Comparison of ENCODE assay signal across 8 mouse cellular contexts in the genomic region with DNA sequence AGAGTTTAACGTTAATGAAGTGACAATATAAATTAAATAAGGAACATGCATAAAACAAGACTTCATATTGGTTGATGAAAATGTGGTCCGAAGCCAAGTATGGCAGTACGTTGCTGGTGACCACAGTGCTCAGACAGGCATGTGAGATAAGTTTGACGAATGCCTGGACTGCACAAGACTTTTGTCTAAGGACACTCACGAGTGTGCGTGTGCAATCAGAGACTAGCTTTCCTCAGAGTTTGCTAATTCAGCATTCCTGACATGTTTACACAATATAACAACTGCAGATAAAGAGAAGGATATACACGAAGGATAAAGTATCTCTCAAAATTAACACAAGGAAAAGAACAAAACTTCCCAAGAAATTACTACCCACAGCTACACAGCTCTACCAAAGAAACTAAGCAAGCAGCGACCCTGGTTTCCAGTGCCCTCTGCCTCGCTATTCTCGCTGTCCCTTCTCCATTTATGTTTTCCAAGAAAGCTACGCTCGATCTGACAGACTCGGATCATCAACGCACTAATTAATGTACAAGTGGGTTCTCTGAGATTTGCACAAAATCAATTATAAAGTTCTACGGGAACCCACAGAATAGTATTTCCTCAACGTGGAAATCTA. TPM values are rescaled to one million over a fixed set of nuclear protein-coding genes. Genes with fewer than 3 reads are reported as not detected.
DNase-seq lines count a peak whose midpoint lies in the region; ATAC-seq and TF ChIP-seq lines count a peak whose summit lies in the region.

No protein-coding gene starts in this region.

- TF ChIP-seq CTCF in heart, postnatal 0 days (IDR thresholded peaks at IDR 0.05; ENCODE audit: low read depth): no peak

- peaks cover 2% of the 10 kb centered on the region; the same call in 1 of the 2 replicates for H3K36me3 ChIP-seq in kidney, embryonic 15.5 days
- H3K36me3 ChIP-seq in heart, postnatal 0 days (replicated peaks; ENCODE audit: control insufficient read depth, insufficient read depth, low read length): peaks cover 4% of the 10 kb centered on the region; the same call in 1 of the 2 replicates
- no peaks in the 10 kb centered on the region for H3K36me3 ChIP-seq in liver, embryonic 16.5 days (ENCODE audit: control insufficient read depth, insufficient read depth)
- H3K36me3 ChIP-seq in stomach, embryonic 15.5 days: no peaks in the 10 kb centered on the region

- peak overlapping the region; percentile 64 for H3K4me2 ChIP-seq in kidney, embryonic 15.5 days
- peak overlapping the region; percentile 76 for H3K4me2 ChIP-seq in heart, postnatal 0 days (ENCODE audit: low read depth, low read length)
- peak overlapping the region; percentile 86 for H3K4me2 ChIP-seq in liver, embryonic 16.5 days (ENCODE audit: low read depth, low read length)
- peak overlapping the region; percentile 66 for H3K4me2 ChIP-seq in stomach, embryonic 15.5 days

- no peaks in the 10 kb centered on the region for H3K27me3 ChIP-seq in kidney, embryonic 15.5 days
- no peaks in the 10 kb centered on the region for H3K27me3 ChIP-seq in heart, postnatal 0 days (ENCODE audit: control insufficient read depth, insufficient read depth, low read length)
- H3K27me3 ChIP-seq in liver, embryonic 16.5 days (ENCODE audit: control insufficient read depth, insufficient read depth, low read depth, low read length): no peaks in the 10 kb centered on the region
- H3K27me3 ChIP-seq in stomach, embryonic 15.5 days (replicated peaks): no peaks in the 10 kb centered on the region

- DNase-seq in kidney, adult 11 months: no peak
- DNase-seq in heart, postnatal 0 days (ENCODE audit: low spot score): peak; percentile 11
- DNase-seq in urinary bladder, postnatal 10 days (ENCODE audit: low spot score): no peak
- no peak for DNase-seq in ovary, adult 18-20 months (ENCODE audit: low spot score)

- peaks cover 16% of the 10 kb centered on the region for H3K4me1 ChIP-seq in kidney, embryonic 15.5 days
- no peaks in the 10 kb centered on the region; the same call in 1 of the 2 replicates for H3K4me1 ChIP-seq in brown adipose tissue, adult 24 weeks (ENCODE audit: control insufficient read depth, insufficient read depth, insufficient read length, low read length)
- H3K4me1 ChIP-seq in heart, postnatal 0 days (ENCODE audit: control insufficient read depth, insufficient read depth): peaks cover 14% of the 10 kb centered on the region
- peaks cover 13% of the 10 kb centered on the region for H3K4me1 ChIP-seq in liver, embryonic 16.5 days (ENCODE audit: control insufficient read depth, low read depth, low read length)
- H3K4me1 ChIP-seq in stomach, embryonic 15.5 days: peaks cover 5% of the 10 kb centered on the region

- ATAC-seq in kidney, embryonic 15.5 days (replicated peaks; ENCODE audit: low FRiP score): no peak
- ATAC-seq in heart, postnatal 0 days (ENCODE audit: insufficient read depth, low read depth): 0 out of 2 replicates have a peak, but pooled peaks have one; percentile 15
- peak; percentile 3 for ATAC-seq in liver, embryonic 16.5 days (ENCODE audit: low read depth)
- peak; percentile 4; the same call in 1 of the 2 replicates for ATAC-seq in stomach, embryonic 15.5 days (ENCODE audit: insufficient read depth, low FRiP score, low read depth)

- 17% methylated on average over 16 of the region's 16 CpGs for WGBS in kidney, embryonic 15.5 days
- 8% methylated on average over 16 of the region's 16 CpGs for WGBS in heart, postnatal 0 days
- WGBS in liver, embryonic 16.5 days (ENCODE audit: insufficient replicate concordance): 7% methylated on average over 16 of the region's 16 CpGs
- 8% methylated on average over 16 of the region's 16 CpGs for WGBS in stomach, embryonic 15.5 days

- H3K9me3 ChIP-seq in kidney, embryonic 15.5 days (replicated peaks): no peaks in the 10 kb centered on the region
- H3K9me3 ChIP-seq in heart, postnatal 0 days (replicated peaks; ENCODE audit: control insufficient read depth, low read length): no peaks in the 10 kb centered on the region
- H3K9me3 ChIP-seq in liver, embryonic 16.5 days (replicated peaks; ENCODE audit: control insufficient read depth, low read length): no peaks in the 10 kb centered on the region
- H3K9me3 ChIP-seq in stomach, embryonic 15.5 days: no peaks in the 10 kb centered on the region

- peak overlapping the region; percentile 71 for H3K4me3 ChIP-seq in kidney, embryonic 15.5 days (replicated peaks)
- H3K4me3 ChIP-seq in brown adipose tissue, adult 24 weeks (ENCODE audit: insufficient read depth, low read depth, low read length): peak overlapping the region; percentile 79
- peak overlapping the region; percentile 75 for H3K4me3 ChIP-seq in heart, postnatal 0 days (ENCODE audit: low read depth, low read length)
- H3K4me3 ChIP-seq in liver, embryonic 16.5 days (ENCODE audit: low read depth, low read length): peak overlapping the region; percentile 87
- H3K4me3 ChIP-seq in stomach, embryonic 15.5 days (replicated peaks): peak overlapping the region; percentile 80

- H3K9ac ChIP-seq in kidney, embryonic 15.5 days: peak overlapping the region; percentile 81
- peak overlapping the region; percentile 86 for H3K9ac ChIP-seq in heart, postnatal 0 days (replicated peaks; ENCODE audit: low read depth, low read length)
- H3K9ac ChIP-seq in liver, embryonic 16.5 days (ENCODE audit: low read depth, low read length): peak overlapping the region; percentile 94
- peak overlapping the region; percentile 84; the same call in 1 of the 2 replicates for H3K9ac ChIP-seq in stomach, embryonic 15.5 days

- TF ChIP-seq EP300 in heart, postnatal 0 days (IDR thresholded peaks at IDR 0.05; ENCODE audit: low read depth): no peak; the same call in 1 of the 2 replicates

- peak overlapping the region; percentile 99 for H3K27ac ChIP-seq in kidney, embryonic 15.5 days
- peak overlapping the region; percentile 58 for H3K27ac ChIP-seq in brown adipose tissue, adult 24 weeks (replicated peaks; ENCODE audit: low read depth, low read length)
- peak overlapping the region; percentile 98 for H3K27ac ChIP-seq in heart, postnatal 0 days (ENCODE audit: low read depth)
- peak overlapping the region; percentile 99 for H3K27ac ChIP-seq in liver, embryonic 16.5 days (ENCODE audit: low read length)
- H3K27ac ChIP-seq in stomach, embryonic 15.5 days: peak overlapping the region; percentile 100

RNA-seq across cellular contexts. Expression of gene Angel2, which starts 2.9 kb away (rescaled TPM):
- 45.7 and 48.7 TPM in 2 replicates for polyA plus RNA-seq in kidney, embryonic 15.5 days (2015; fragmentation: Nextera tagmentation; extraction: Ambion mirVana)
- polyA plus RNA-seq in brown adipose tissue, adult 24 weeks (2012; ENCODE audit: insufficient read depth, insufficient read length, missing spikeins): 25.8 and 28.7 TPM in 2 replicates
- total RNA-seq in heart, postnatal 0 days (2014; rRNA removed; ENCODE audit: low replicate concordance): 17.4 and 23.8 TPM in 2 replicates
- polyA plus RNA-seq in heart, postnatal 0 days (2015; fragmentation: Nextera tagmentation; extraction: Ambion mirVana): 25.1 and 26.0 TPM in 2 replicates
- 11.3 and 11.6 TPM in 2 replicates for polyA plus RNA-seq in liver, embryonic 16.5 days (2015; fragmentation: Nextera tagmentation; extraction: Ambion mirVana)
- 35.1 and 37.5 TPM in 2 replicates for polyA plus RNA-seq in stomach, embryonic 15.5 days (2015; fragmentation: Nextera tagmentation; extraction: Ambion mirVana)

RNA-seq across cellular contexts. Expression of gene Rps6kc1, which starts 16.3 kb away (rescaled TPM):
- 11.4 and 14.8 TPM in 2 replicates for polyA plus RNA-seq in kidney, embryonic 15.5 days (2015; fragmentation: Nextera tagmentation; extraction: Ambion mirVana)
- polyA plus RNA-seq in brown adipose tissue, adult 24 weeks (2012; ENCODE audit: insufficient read depth, insufficient read length, missing spikeins): 3.4 and 5.6 TPM in 2 replicates
- total RNA-seq in heart, postnatal 0 days (2014; rRNA removed; ENCODE audit: low replicate concordance): 9.7 and 17.5 TPM in 2 replicates
- polyA plus RNA-seq in heart, postnatal 0 days (2015; fragmentation: Nextera tagmentation; extraction: Ambion mirVana): 6.7 and 7.3 TPM in 2 replicates
- 3.4 and 4.9 TPM in 2 replicates for polyA plus RNA-seq in liver, embryonic 16.5 days (2015; fragmentation: Nextera tagmentation; extraction: Ambion mirVana)
- polyA plus RNA-seq in stomach, embryonic 15.5 days (2015; fragmentation: Nextera tagmentation; extraction: Ambion mirVana): 10.6 and 12.9 TPM in 2 replicates

RNA-seq across cellular contexts. Expression of gene Vash2, which starts 51.2 kb away (rescaled TPM):
- 30.2 and 30.8 TPM in 2 replicates for polyA plus RNA-seq in kidney, embryonic 15.5 days (2015; fragmentation: Nextera tagmentation; extraction: Ambion mirVana)
- not detected in 2 replicates for polyA plus RNA-seq in brown adipose tissue, adult 24 weeks (2012; ENCODE audit: insufficient read depth, insufficient read length, missing spikeins)
- total RNA-seq in heart, postnatal 0 days (2014; rRNA removed; ENCODE audit: low replicate concordance): 21.9 and 39.5 TPM in 2 replicates
- polyA plus RNA-seq in heart, postnatal 0 days (2015; fragmentation: Nextera tagmentation; extraction: Ambion mirVana): 18.9 and 23.5 TPM in 2 replicates
- 0.85 and 0.94 TPM in 2 replicates for polyA plus RNA-seq in liver, embryonic 16.5 days (2015; fragmentation: Nextera tagmentation; extraction: Ambion mirVana)
- polyA plus RNA-seq in stomach, embryonic 15.5 days (2015; fragmentation: Nextera tagmentation; extraction: Ambion mirVana): 18.5 and 20.1 TPM in 2 replicates

Comparison
In these comparisons a context has a peak if more than half of its experiments do, and no peak if none do; other contexts are left out.
1. RNA of gene Vash2, which starts 51.2 kb away (polyA plus RNA-seq): 30.2 to 30.8 TPM in kidney, embryonic 15.5 days, 18.9 to 23.5 TPM in heart, postnatal 0 days and 18.5 to 20.1 TPM in stomach, embryonic 15.5 days; 0.85 to 0.94 TPM in liver, embryonic 16.5 days and not detected in brown adipose tissue, adult 24 weeks; every median in the first group is over 10 times any median in the second.
2. Peak in every context shown above with its lines, with median percentiles within 50 percentile points of each other: H3K27ac ChIP-seq, H3K4me2 ChIP-seq, H3K4me3 ChIP-seq and H3K9ac ChIP-seq.